Mouse (Mus musculus): ENCODE measurements around the gene Mlec.
"Not testable (repeated sequence)": the region's sequence is repeated elsewhere in the genome, so short reads cannot be mapped to it uniquely, and the experiment has no call there.

The Mlec gene

DNA sequence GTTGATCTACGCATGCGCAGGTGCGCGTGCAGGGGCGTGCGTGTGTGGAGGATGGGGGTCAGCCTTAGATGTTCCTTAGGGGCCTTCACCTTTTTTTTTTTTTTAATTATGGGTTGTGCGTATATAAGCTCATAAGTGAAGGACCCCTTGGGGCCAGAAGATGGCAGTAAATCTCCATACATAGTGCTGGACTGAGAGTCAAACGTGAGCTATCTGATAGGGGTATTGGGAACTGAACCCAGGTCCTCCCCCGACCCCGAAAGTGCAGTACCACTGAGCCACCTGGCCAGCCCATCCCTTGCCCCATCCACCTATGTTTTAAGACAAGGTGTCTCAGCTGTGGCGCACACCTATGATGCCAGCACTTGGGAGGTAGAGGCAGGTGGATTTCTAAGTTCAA, 21.6 kb upstream of the Mlec start:
- DNase-seq (ENCODE audit: low read depth, low spot score): no peak

GRCm38 (mm10) chr5:115177866-115178265, 19.9 kb upstream of the Mlec start:
- DNase-seq (ENCODE audit: low read depth, low spot score): no peak

DNA sequence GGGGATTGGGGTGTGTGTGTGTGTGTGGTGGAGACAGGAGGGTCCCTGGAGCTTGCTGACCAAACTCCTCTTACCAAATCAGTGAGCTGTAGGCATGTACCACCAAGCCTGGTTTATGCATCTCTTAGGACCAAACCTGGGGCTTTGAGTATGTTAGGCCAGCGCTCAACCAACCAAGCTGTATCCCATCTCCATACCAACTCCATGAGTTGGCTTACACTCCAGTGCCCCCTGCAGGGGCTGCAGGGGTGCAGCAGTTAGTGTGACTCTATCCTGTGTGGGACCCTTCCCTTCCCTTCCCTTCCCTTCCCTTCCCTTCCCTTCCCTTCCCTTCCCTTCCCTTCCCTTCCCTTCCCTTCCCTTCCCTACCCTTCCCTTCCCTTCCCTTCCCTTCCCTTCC, 16.6 kb upstream of the Mlec start:
- no peak for DNase-seq (ENCODE audit: low read depth, low spot score)

- no peak for DNase-seq (ENCODE audit: low read depth, low spot score)
These were observed 12.2 kb upstream of the Mlec start for GRCm38 (mm10) chr5:115170150-115170549.

GRCm38 (mm10) chr5:115168641-115169415, 10.8 kb upstream of the Mlec start:
- DNase-seq (ENCODE audit: low read depth, low spot score): no peak

DNA sequence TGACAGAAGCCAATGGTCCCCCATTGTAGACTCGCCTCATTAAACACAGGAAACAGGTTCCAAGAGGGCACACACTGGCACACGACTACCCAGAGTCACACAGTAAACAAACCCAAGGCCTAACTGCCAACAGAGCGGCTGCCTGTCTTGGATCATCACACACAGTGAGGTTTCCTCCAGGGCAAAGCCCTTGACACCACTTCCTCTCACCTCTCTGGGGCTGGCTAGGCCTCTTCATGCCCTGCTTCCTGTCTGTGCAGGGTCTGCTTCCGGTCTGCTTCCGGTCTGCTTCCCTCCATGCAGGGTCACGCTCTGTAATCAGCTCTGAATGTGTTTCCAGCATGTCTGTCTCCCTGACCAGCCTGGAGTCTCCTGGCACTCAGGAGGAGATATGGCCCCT, 9.4 kb upstream of the Mlec start:
- no peak for DNase-seq (ENCODE audit: low read depth, low spot score)

DNA sequence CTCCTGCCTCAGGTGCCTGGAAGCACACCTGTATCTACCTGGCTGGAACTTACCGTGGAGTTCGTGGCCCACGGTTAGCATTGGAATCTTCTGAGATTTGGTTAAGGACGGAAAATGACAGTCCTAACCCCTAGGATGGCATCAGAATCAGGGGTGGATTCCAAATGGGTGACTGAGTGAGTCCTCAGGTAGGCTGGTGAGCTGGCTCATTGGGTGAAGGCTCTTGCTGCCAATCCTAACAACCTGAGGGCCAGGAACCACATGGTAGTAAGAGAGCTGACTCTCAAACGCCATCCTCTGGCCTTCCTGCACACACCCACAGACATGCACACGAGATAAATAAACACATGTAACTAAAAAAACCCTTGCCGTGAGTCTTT, 8.8 kb upstream of the Mlec start:
- no peak for DNase-seq (ENCODE audit: low read depth, low spot score)

GRCm38 (mm10) chr5:115165895-115166814, 8.2 kb upstream of the Mlec start:
- DNase-seq (ENCODE audit: low read depth, low spot score): no peak

DNA sequence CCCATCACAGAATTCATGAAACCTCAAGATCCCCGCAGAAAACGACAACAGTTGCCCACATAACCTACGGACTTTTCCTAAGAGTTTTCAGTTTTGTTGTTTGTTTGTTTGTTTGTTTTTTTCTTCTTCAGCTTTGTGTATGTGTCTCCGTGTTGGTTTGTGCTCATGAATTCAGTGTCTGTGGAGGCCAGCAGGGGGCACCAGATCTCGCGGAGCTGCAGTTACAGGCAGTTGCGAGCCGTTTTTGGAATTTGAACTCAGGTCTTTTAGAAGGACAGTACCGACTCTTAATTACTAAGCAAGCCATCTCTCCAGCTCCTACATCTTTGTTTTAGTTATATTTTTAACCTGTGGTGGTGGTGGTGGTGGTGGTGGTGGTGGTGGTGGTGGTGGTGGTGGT, 7.4 kb upstream of the Mlec start:
- no peak for DNase-seq (ENCODE audit: low read depth, low spot score)

DNA sequence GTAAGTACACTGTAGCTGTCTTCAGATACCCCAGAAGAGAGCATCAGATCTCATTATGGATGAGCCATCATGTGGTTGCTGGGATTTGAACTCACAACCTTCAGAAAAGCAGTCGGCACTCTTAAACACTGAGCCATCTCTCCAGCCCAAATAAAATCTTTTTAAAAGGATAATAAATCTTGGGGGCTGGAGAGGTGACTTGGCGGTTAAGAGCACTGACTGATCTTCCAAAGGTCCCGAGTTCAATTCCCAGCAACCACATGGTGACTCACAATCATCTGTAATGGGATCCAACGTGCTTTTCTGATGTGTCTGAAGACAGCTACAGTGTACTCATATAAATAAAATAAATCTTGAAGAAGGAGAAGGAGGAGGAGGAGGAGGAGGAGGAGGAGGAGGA, 6.5 kb upstream of the Mlec start:
- DNase-seq (ENCODE audit: low read depth, low spot score): not testable (repeated sequence)

DNA sequence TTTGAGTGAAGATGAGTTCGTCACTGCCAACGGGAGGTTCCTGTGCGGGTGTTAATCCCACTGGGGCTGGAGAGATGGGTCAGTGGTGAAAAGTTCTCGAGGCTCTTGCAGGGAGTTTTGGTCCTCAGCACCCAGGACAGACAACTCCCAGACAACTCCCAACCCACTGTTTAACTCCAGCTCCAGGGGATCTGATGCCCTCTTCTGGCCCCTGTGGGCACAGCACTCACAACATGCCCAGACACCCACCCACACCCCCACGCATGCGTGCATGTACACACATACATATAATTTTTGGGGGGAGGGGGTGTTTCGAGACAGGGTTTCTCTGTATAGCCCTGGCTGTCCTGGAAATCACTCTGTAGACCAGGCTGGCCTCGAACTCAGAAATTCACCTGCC, 5.6 kb upstream of the Mlec start:
- no peak for DNase-seq (ENCODE audit: low read depth, low spot score)

DNA sequence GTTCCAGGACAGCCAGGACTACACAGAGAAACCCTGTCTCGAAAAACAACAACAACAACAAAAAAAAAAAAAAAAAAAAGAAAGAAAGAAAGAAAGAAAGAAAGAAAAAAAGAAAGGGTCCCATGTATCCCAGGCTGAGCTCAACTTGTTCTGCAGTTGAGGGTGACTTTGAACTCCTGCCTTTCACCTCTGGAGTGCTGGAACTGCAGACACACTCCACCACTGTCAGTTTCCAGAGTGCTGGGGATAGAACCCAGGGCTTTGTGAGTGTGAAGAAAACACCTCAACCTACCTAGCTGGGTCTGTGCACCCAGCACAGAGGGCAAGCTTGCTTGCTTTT, 3.9 kb upstream of the Mlec start:
- DNase-seq (ENCODE audit: low read depth, low spot score): not testable (repeated sequence)

DNA sequence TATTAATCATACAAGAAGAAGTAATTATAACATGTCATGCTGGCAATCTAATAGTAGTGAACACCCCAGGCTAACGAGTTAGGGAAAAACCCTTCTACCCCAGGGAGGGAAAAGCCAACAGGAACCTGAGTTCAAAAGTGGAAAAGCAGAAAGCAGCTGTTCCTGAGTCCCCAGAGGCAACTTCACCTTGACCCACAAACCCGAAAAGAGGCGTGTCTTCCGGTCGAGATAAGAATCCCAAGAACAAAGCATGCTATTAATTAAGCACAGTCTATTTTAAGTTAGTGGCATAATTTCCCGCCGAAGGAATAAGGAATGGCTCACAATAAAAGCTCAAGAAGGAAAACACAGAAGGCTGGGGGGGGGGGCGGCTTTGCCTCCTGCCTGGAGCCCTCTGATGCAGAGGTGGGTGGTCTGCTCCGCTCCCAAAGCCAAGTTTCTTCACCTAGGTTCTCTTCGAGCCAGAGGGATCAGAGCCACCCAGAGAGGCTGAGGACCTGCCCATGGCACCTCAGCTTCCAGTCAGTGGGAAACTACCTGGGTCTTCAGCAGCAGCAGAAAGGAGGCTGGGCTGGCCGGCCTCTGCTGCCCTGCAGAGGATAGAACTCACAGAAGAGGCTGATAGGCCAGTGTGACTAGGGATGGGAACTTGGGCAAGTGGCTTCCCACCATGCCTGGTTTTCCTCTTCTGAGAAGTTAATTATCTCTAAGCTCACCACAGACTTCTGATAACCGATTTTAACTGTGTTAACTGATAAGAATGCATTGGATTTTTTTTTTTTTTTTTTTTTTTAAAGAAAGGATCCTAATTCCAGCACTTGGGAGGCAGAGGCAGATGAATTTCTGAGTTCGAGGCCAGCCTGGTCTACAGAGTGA, 3.3 kb upstream of the Mlec start:
- no peak for DNase-seq (ENCODE audit: low read depth, low spot score)

GRCm38 (mm10) chr5:115160655-115161054, 2.7 kb upstream of the Mlec start:
- no peak for DNase-seq (ENCODE audit: low read depth, low spot score)

DNA sequence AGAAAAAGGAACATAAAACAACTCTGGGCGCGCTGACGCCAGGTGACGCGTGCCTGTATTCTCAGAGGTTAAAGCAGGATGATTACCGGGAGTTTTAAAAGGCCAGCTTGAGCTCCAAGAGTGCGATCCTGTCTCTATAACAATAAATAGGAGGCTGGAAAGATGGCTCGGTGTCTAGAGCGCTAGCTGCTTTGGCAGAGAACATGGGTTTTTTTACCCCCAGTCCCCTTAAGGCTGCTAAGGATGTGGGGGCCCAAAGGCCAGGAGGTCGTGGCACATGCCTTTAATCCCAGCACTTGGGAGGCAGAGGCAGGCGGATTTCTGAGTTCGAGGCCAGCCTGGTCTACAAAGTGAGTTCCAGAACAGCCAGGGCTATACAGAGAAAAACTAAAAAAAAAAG, 1.2 kb upstream of the Mlec start:
- DNase-seq (ENCODE audit: low read depth, low spot score): no peak

- no peak for DNase-seq (ENCODE audit: low read depth, low spot score)
These were observed 918 bp downstream of the Mlec start for GRCm38 (mm10) chr5:115156933-115157589.

DNA sequence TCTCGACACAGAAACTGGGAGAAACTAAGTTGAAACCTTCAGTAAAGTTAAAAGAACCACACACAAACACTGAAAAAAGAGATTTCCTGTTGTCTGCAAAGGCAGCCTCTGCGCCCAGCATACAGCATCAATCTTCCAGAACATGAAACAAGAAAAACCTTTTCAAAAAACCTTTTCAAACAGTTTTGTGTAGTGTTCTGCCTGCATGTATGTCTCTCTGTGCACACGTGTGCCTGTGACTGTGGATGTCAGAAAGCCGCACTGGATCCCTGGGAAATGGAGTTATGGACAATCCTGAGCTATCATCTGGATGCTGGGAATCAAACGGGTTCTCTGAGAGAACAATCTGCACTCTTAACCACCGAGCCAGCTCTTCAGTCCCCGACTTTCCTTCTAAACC, 1.6 kb downstream of the Mlec start:
- no peak for DNase-seq (ENCODE audit: low read depth, low spot score)

GRCm38 (mm10) chr5:115155831-115156230, 2.1 kb downstream of the Mlec start:
- no peak for DNase-seq (ENCODE audit: low read depth, low spot score)

DNA sequence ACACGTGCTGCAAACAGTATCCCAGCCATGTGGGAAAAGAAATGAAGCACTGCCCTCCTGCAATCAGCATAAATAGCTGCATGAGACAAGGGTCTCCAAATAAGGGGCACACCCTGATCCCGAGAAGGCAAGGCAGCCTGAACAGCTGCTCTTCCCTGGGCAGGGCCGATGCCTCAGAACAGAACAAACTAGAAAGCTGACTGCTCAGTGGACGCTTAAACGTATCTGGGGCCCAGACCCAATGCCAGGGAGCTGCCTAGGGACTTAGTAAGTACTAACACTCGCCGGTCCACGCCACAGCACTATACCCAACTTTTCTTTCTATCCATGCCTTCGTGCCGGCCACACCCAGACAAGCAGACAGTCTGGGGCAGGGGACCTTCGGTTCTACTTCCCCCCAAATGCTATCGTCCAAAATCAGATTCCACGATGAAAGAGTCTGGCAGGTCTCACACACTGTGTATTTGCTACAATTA, 2.8 kb downstream of the Mlec start:
- no peak for DNase-seq (ENCODE audit: low read depth, low spot score)

GRCm38 (mm10) chr5:115152132-115152956, 5.6 kb downstream of the Mlec start:
- no peak for DNase-seq (ENCODE audit: low read depth, low spot score)

DNA sequence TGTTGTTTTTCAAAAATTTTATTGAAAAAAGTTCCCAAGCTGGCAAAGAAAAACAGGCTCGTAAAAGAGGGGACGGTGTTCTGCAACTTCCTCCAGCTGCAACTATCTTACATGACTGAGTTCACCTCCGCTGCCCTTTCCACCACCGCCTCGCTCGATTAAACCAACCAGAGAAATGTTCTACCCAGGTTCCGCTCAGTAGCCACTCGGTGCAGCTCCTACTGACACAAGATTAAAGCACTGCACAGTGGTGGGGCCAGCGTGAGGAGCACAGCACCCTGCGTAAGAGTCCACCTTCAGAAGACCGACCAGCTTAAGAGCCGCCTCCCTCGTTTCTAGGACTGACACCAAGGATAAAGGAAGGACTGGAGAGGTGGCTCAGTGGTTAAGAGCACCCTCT, 6.5 kb downstream of the Mlec start:
- no peak for DNase-seq (ENCODE audit: low read depth, low spot score)
